Mouse (Mus musculus): ENCODE results near the gene Nrxn2. TPM values are rescaled to one million over a fixed set of nuclear protein-coding genes. Genes with fewer than 3 reads are reported as not detected.

The Nrxn2 gene
- polyA plus RNA-seq, 1 experiment, result 6.4 TPM

GRCm38 (mm10) chr19:6390251-6390650 is 28.3 kb upstream of the Nrxn2 start:
- TF ChIP-seq CTCF (conservative IDR thresholded peaks at IDR 0.05; ENCODE audit: insufficient read depth, insufficient read length, low read depth, low read length) (no peak), POLR2A (IDR thresholded peaks at IDR 0.05; ENCODE audit: low read depth, low read length) (no peak)
- Histone ChIP-seq H3K4me1 (ENCODE audit: control insufficient read depth, insufficient read depth, low read length) (no peaks in the 10 kb centered on the region), H3K27me3 (replicated peaks; ENCODE audit: control insufficient read depth, insufficient read depth, low read length) (no peaks in the 10 kb centered on the region), H3K27ac (ENCODE audit: insufficient read depth, low read depth, low read length) (no peak overlapping the region), H3K36me3 (ENCODE audit: control insufficient read depth, insufficient read depth, low read length) (no peaks in the 10 kb centered on the region), H3K4me3 (ENCODE audit: insufficient read depth, low read depth, low read length) (no peak overlapping the region)
- WGBS, result 80% methylated on average over 6 of the region's 6 CpGs
- DNase-seq, result no peak

GRCm38 (mm10) chr19:6392743-6393393 is 25.7 kb upstream of the Nrxn2 start:
- no peak overlapping the region for H3K4me3 ChIP-seq (ENCODE audit: insufficient read depth, low read depth, low read length)
- TF ChIP-seq POLR2A (IDR thresholded peaks at IDR 0.05; ENCODE audit: low read depth, low read length) (no peak), CTCF (conservative IDR thresholded peaks at IDR 0.05; ENCODE audit: insufficient read depth, insufficient read length, low read depth, low read length) (0 out of 2 replicates have a peak, but pooled peaks have one; percentile 11)
- DNase-seq, result no peak
- no peak overlapping the region for H3K27ac ChIP-seq (ENCODE audit: insufficient read depth, low read depth, low read length)
- H3K4me1 ChIP-seq (ENCODE audit: control insufficient read depth, insufficient read depth, low read length), result no peaks in the 10 kb centered on the region
- 92% methylated on average over 14 of the region's 14 CpGs for WGBS
- H3K36me3 ChIP-seq (ENCODE audit: control insufficient read depth, insufficient read depth, low read length), result no peaks in the 10 kb centered on the region
- no peaks in the 10 kb centered on the region for H3K27me3 ChIP-seq (replicated peaks; ENCODE audit: control insufficient read depth, insufficient read depth, low read length)

GRCm38 (mm10) chr19:6393637-6394036 is 24.9 kb upstream of the Nrxn2 start:
- H3K4me1 ChIP-seq (ENCODE audit: control insufficient read depth, insufficient read depth, low read length), result no peaks in the 10 kb centered on the region
- H3K36me3 ChIP-seq (ENCODE audit: control insufficient read depth, insufficient read depth, low read length), result no peaks in the 10 kb centered on the region
- 85% methylated on average over 16 of the region's 16 CpGs for WGBS
- no peak overlapping the region for H3K4me3 ChIP-seq (ENCODE audit: insufficient read depth, low read depth, low read length)
- TF ChIP-seq POLR2A (IDR thresholded peaks at IDR 0.05; ENCODE audit: low read depth, low read length) (no peak), CTCF (conservative IDR thresholded peaks at IDR 0.05; ENCODE audit: insufficient read depth, insufficient read length, low read depth, low read length) (no peak)
- H3K27ac ChIP-seq (ENCODE audit: insufficient read depth, low read depth, low read length), result no peak overlapping the region
- no peak for DNase-seq
- H3K27me3 ChIP-seq (replicated peaks; ENCODE audit: control insufficient read depth, insufficient read depth, low read length), result no peaks in the 10 kb centered on the region

- Histone ChIP-seq H3K27ac (ENCODE audit: insufficient read depth, low read depth, low read length) (no peak overlapping the region), H3K4me1 (ENCODE audit: control insufficient read depth, insufficient read depth, low read length) (no peaks in the 10 kb centered on the region), H3K27me3 (replicated peaks; ENCODE audit: control insufficient read depth, insufficient read depth, low read length) (no peaks in the 10 kb centered on the region; the same call in 1 of the 2 replicates), H3K36me3 (ENCODE audit: control insufficient read depth, insufficient read depth, low read length) (no peaks in the 10 kb centered on the region), H3K4me3 (ENCODE audit: insufficient read depth, low read depth, low read length) (no peak overlapping the region)
- DNase-seq, result no peak
- TF ChIP-seq POLR2A (IDR thresholded peaks at IDR 0.05; ENCODE audit: low read depth, low read length), result no peak
- WGBS, result 90% methylated on average over 5 of the region's 5 CpGs
Observed at GRCm38 (mm10) chr19:6396237-6396636, 22.3 kb upstream of the Nrxn2 start.

GRCm38 (mm10) chr19:6397582-6398249 is 20.8 kb upstream of the Nrxn2 start:
- Histone ChIP-seq H3K27me3 (replicated peaks; ENCODE audit: control insufficient read depth, insufficient read depth, low read length) (no peaks in the 10 kb centered on the region; the same call in 1 of the 2 replicates), H3K4me3 (ENCODE audit: insufficient read depth, low read depth, low read length) (no peak overlapping the region), H3K27ac (ENCODE audit: insufficient read depth, low read depth, low read length) (no peak overlapping the region), H3K4me1 (ENCODE audit: control insufficient read depth, insufficient read depth, low read length) (no peaks in the 10 kb centered on the region), H3K36me3 (ENCODE audit: control insufficient read depth, insufficient read depth, low read length) (no peaks in the 10 kb centered on the region)
- TF ChIP-seq POLR2A (IDR thresholded peaks at IDR 0.05; ENCODE audit: low read depth, low read length) (no peak), CTCF (conservative IDR thresholded peaks at IDR 0.05; ENCODE audit: insufficient read depth, insufficient read length, low read depth, low read length) (no peak)
- peak; percentile 69 for DNase-seq
- 58% methylated on average over 22 of the region's 22 CpGs for WGBS

GRCm38 (mm10) chr19:6398447-6399284 is 19.9 kb upstream of the Nrxn2 start:
- H3K4me3 ChIP-seq (ENCODE audit: insufficient read depth, low read depth, low read length), result peak overlapping the region; percentile 59
- no peaks in the 10 kb centered on the region; the same call in 1 of the 2 replicates for H3K27me3 ChIP-seq (replicated peaks; ENCODE audit: control insufficient read depth, insufficient read depth, low read length)
- DNase-seq, result peak; percentile 83
- no peaks in the 10 kb centered on the region for H3K4me1 ChIP-seq (ENCODE audit: control insufficient read depth, insufficient read depth, low read length)
- H3K36me3 ChIP-seq (ENCODE audit: control insufficient read depth, insufficient read depth, low read length), result no peaks in the 10 kb centered on the region
- 5% methylated on average over 39 of the region's 39 CpGs for WGBS
- TF ChIP-seq CTCF (conservative IDR thresholded peaks at IDR 0.05; ENCODE audit: insufficient read depth, insufficient read length, low read depth, low read length), result no peak
- H3K27ac ChIP-seq (ENCODE audit: insufficient read depth, low read depth, low read length), result peak overlapping the region; percentile 34; the same call in 1 of the 2 replicates
